Mouse (Mus musculus) liver, postnatal 0 days (tissue): ENCODE results near the gene Ube2n. TPM values are rescaled to one million over a fixed set of nuclear protein-coding genes. Genes with fewer than 3 reads are reported as not detected.

ENCODE experiments used
- ATAC-seq: fragments of 200-750 bp; cut with Nextera tagmentation; 2 replicates; pipeline ENCODE4 v1.8.0; 2017; ENCODE audit warnings: mild to moderate bottlenecking, moderate library complexity
- DNase-seq: peaks from one replicate; pipeline ENCODE4 v3.0.0-alpha.2; 2016
- H3K27ac ChIP-seq: fragments of 300-500 bp; sonication (generic); 2 replicates; pipeline ENCODE4 v1.5.1; 2014; ENCODE audit warnings: antibody characterized with exemption, moderate library complexity, mild to moderate bottlenecking, low read depth
- H3K27me3 ChIP-seq: fragments of 300-500 bp; sonication (generic); 2 replicates; pipeline ENCODE4 v1.6.1; 2014; ENCODE audit warnings: low read length, control low read depth, mixed read lengths; ENCODE audit not compliant: insufficient read depth
- H3K36me3 ChIP-seq: fragments of 300-500 bp; sonication (generic); replicated peaks from 2 replicates; pipeline ENCODE4 v1.6.1; 2014; ENCODE audit warnings: mild to moderate bottlenecking, control low read depth, low read length, moderate library complexity, mixed read lengths; ENCODE audit not compliant: insufficient read depth
- H3K4me1 ChIP-seq: fragments of 300-500 bp; sonication (generic); 2 replicates; pipeline ENCODE4 v1.6.1; 2014; ENCODE audit warnings: antibody characterized with exemption, mild to moderate bottlenecking, control low read depth; ENCODE audit not compliant: insufficient read depth
- H3K4me2 ChIP-seq: fragments of 300-500 bp; sonication (generic); 2 replicates; pipeline ENCODE4 v1.6.1; 2014; ENCODE audit warnings: low read depth, mild to moderate bottlenecking, low read length, moderate library complexity, mixed read lengths
- H3K4me3 ChIP-seq: fragments of 300-500 bp; sonication (generic); 2 replicates; pipeline ENCODE4 v1.5.1; 2014; ENCODE audit warnings: low read depth, low read length
- H3K9ac ChIP-seq: fragments of 300-500 bp; sonication (generic); replicated peaks from 2 replicates; pipeline ENCODE4 v1.6.1; 2014; ENCODE audit warnings: mild to moderate bottlenecking, moderate library complexity
- H3K9me3 ChIP-seq: fragments of 300-500 bp; sonication (generic); 2 replicates; pipeline ENCODE4 v1.6.1; 2016; ENCODE audit warnings: mild to moderate bottlenecking, control low read depth, low read length, mixed read lengths
- CTCF ChIP-seq: sonication (generic); IDR thresholded peaks from 2 replicates; pipeline ENCODE4 v1.5.1; 2016; ENCODE audit warnings: antibody characterized with exemption, low read depth
- EP300 ChIP-seq: IDR thresholded peaks from 2 replicates; pipeline ENCODE4 v1.6.1; 2016; ENCODE audit warnings: antibody characterized with exemption, low read depth, mild to moderate bottlenecking
- WGBS: fragments of 180-500 bp; shearing (Covaris S2); extraction: QIAGEN DNeasy Blood & Tissue Kit; methylation state at CpG from one replicate; pipeline ENCODE4 v1.1.7; 2014; ENCODE audit not compliant: insufficient replicate concordance; 5-methylcytosine and 5-hydroxymethylcytosine counted together
- polyA plus RNA-seq: library from polyadenylated mRNA; unstranded; fragments of >200 nt; fragmentation: Nextera tagmentation; extraction: Ambion mirVana; gene quantifications from 2 replicates; pipeline ENCODE4 v1.2.1, GENCODE M21; 2015

The Ube2n gene
- polyA plus RNA-seq, 1 experiment from 2014 or later = 92.7 TPM

DNA sequence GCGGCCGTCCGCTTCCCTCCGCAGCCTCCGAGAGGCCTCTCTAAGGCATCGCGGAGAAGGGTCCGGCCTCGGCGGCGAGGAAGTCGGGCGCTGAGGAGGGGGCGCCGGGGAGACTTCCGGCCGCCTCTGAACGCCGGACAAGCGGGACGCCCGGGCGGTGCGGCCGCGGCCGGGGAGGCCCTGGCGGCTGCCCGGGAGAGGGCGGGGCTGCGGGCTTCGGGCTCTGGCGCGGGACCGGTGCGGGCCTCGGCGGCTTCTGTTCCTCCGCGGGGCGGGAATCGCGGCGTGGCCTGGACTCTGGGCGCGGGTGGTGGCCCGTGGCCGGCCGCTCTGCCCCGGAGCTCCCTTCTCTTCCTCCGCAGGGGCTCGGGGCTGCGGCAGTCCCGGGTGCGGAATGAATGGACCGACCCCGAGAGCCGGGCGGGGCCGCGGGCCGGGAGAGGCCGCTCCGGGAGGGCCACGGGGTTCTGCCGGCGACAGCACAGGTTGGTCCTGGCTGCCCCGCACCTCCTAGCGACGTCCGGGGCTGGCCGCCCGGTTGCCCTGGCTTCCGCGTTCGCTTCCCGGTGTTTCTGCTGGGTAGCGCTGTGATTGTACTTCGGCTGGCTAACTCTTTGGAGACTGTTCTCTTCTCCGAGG is 467 bp downstream of the Ube2n start:
- under 1% methylated on average over 55 of the region's 80 CpGs for WGBS
- ATAC-seq (peak; percentile 55), DNase-seq (peak; percentile 70)
- Histone ChIP-seq H3K4me1 (peaks cover 15% of the 10 kb centered on the region), H3K9ac (peak overlapping the region; percentile 96), H3K9me3 (no peaks in the 10 kb centered on the region), H3K27ac (peak overlapping the region; percentile 95), H3K4me2 (peak overlapping the region; percentile 72), H3K4me3 (peak overlapping the region; percentile 96), H3K36me3 (no peaks in the 10 kb centered on the region), H3K27me3 (no peaks in the 10 kb centered on the region)
- TF ChIP-seq CTCF (no peak), EP300 (no peak)

GRCm38 (mm10) chr10:95517656-95518055 is 2.7 kb downstream of the Ube2n start:
- Histone ChIP-seq H3K27ac (no peak overlapping the region), H3K9ac (no peak overlapping the region), H3K4me3 (no peak overlapping the region), H3K4me1 (peaks cover 15% of the 10 kb centered on the region), H3K4me2 (no peak overlapping the region), H3K27me3 (no peaks in the 10 kb centered on the region), H3K36me3 (peaks cover 3% of the 10 kb centered on the region; the same call in 1 of the 2 replicates), H3K9me3 (no peaks in the 10 kb centered on the region)
- DNase-seq (no peak), ATAC-seq (no peak)
- TF ChIP-seq EP300 (no peak), CTCF (no peak)
- WGBS = 90% methylated on average over 6 of the region's 6 CpGs

DNA sequence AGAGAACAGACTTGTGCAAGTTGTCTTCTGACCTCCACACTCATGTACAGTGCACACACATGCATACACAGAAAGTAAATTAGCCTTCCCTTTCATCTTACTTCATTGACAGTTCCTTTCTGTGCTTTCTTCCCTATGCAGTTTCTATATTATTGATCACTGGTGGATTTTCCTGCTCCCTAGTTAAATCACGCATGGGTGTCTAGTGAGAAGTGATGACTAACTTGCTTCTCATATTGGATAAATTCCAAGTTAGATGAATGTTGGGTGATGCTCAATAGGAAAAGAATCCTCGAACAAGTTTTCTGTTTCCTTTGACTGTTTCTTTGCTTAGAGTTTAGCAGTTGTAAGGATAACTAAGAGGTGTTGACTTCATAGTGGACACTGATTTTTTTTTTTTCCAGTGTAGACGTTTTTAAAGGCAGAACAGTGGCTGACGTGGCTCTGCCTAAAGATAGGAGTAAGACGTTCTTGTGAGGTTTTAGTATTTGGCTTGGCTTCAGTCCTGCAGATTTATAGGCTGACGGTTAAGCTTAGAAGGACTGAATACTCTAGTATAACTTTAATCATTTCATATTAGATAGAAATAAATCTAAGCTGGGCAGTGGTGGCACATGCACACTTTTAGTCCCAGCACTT is 10.2 kb downstream of the Ube2n start:
- Histone ChIP-seq H3K27ac (no peak overlapping the region; the same call in 1 of the 2 replicates), H3K9ac (no peak overlapping the region), H3K36me3 (peaks cover 3% of the 10 kb centered on the region; the same call in 1 of the 2 replicates), H3K4me2 (no peak overlapping the region), H3K9me3 (no peaks in the 10 kb centered on the region), H3K4me1 (peaks cover 13% of the 10 kb centered on the region), H3K4me3 (no peak overlapping the region), H3K27me3 (no peaks in the 10 kb centered on the region)
- ATAC-seq = no peak
- TF ChIP-seq CTCF = no peak
- no peak for TF ChIP-seq EP300
- DNase-seq = no peak
- whole genome bisulfite sequencing = 72% methylated on average over 6 of the region's 6 CpGs

DNA sequence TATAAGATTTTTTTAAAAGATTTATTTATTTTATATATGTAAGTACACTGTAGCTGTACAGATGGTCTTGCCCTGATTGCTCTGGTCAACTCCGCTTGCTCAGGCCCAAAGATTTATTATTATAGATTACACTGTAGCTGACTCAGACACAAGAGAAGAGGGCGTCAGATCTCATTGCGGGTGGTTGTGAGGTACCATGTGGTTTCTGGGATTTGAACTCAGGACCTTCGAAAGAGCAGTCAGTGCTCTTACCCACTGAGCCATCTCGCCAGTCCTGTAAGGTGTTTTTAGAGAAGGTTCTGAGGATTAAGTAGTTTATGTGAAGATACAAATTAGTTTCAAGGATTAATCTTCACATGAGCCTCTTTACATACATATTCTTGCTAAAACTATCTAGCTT is 10.9 kb downstream of the Ube2n start:
- H3K4me3 ChIP-seq = no peak overlapping the region
- DNase-seq = no peak
- ATAC-seq = no peak
- TF ChIP-seq EP300 (no peak), CTCF (no peak)
- H3K4me1 ChIP-seq = peaks cover 17% of the 10 kb centered on the region
- no peak overlapping the region for H3K4me2 ChIP-seq
- peaks cover 3% of the 10 kb centered on the region; the same call in 1 of the 2 replicates for H3K36me3 ChIP-seq
- H3K27ac ChIP-seq = no peak overlapping the region
- 94% methylated on average over 5 of the region's 5 CpGs for WGBS
- no peak overlapping the region for H3K9ac ChIP-seq
- H3K27me3 ChIP-seq = no peaks in the 10 kb centered on the region
- no peaks in the 10 kb centered on the region for H3K9me3 ChIP-seq

DNA sequence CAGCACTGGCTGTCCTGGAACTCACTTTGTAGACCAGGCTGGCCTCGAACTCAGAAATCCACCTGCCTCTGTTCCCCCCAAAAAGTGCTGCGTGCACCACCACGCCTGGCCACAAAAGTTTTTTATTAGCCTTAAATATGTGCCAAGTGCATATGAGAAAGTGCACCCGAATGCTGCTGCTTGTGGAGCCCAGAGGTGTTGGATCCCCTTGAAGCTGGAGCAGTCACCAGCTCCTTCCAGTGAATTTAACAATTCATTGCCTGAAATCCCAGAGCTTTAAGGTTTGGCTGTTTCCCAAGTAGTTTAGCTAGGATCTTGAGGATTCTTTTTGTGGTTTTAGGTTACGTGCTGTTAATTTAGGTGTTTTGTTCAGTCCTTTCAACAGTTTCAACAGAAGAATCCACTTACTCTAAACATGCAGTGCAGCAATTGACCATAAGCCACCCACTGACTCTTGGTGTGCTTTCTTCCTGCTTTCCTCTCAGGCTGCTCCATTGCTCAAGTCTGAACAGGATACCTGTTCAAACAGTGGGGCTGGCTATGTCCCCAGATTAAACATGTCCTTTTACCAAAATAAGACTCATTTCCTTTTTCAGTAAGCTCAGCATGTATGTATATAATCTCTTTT is 11.7 kb downstream of the Ube2n start:
- ATAC-seq (no peak), DNase-seq (no peak)
- Histone ChIP-seq H3K27ac (0 out of 2 replicates have a peak overlapping the region, but pooled peaks have one; percentile 7), H3K27me3 (no peaks in the 10 kb centered on the region), H3K4me1 (peaks cover 20% of the 10 kb centered on the region), H3K9me3 (no peaks in the 10 kb centered on the region), H3K4me3 (no peak overlapping the region), H3K4me2 (no peak overlapping the region), H3K9ac (no peak overlapping the region), H3K36me3 (peaks cover 3% of the 10 kb centered on the region; the same call in 1 of the 2 replicates)
- TF ChIP-seq CTCF (no peak), EP300 (no peak)
- WGBS = 79% methylated on average over 5 of the region's 5 CpGs

DNA sequence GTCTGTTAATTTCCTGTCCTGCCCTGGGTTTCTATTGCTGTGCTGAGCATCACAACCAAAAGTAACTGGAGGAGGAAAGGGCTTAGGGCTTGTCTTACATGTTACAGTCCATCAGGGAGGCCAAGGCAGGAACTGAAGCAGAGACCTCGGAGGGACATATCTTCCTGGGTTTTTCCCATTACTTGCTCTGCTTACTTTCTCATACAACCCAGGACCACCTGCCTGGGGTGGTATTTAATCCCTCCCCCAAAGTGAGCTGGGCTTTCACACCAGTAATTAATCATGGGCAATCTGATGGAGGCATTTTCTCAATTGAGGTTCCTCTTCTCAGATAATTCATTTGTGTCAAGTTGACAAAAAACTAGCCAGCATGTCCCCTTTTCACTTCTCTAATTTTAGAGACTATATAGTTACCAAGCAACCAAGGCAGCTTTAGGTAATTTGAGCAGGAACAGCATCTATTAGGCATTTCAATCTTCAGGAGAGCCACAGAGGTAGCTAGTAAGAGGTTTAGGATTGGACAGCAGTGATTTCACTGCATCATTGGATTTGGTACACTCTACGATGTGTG is 15.7 kb downstream of the Ube2n start:
- Histone ChIP-seq H3K4me2 (no peak overlapping the region), H3K9me3 (no peaks in the 10 kb centered on the region), H3K4me3 (no peak overlapping the region), H3K4me1 (peaks cover 21% of the 10 kb centered on the region), H3K27ac (0 out of 2 replicates have a peak overlapping the region, but pooled peaks have one; percentile 22), H3K9ac (no peak overlapping the region), H3K36me3 (no peaks in the 10 kb centered on the region), H3K27me3 (no peaks in the 10 kb centered on the region)
- TF ChIP-seq EP300 (no peak), CTCF (no peak)
- DNase-seq (no peak), ATAC-seq (no peak)
- 80% methylated on average over 2 of the region's 2 CpGs for WGBS
